Mouse (Mus musculus) brain, adult 10 weeks (tissue): Measurements from ENCODE around the gene Cplx1. TPM values are rescaled to one million over a fixed set of nuclear protein-coding genes. Genes with fewer than 3 reads are reported as not detected.

Experiments
- polyA plus RNA-seq: library from polyadenylated mRNA; stranded (reverse); fragments of 350-450 nt; fragmentation: Illumina TruSeq; extraction: RNeasy Lipid Tissue Mini Kit (QIAGEN cat#74804); gene quantifications from one replicate; pipeline ENCODE4 v1.2.3, GENCODE M21; 2015; ENCODE audit warnings: low read depth, low replicate concordance

Gene Cplx1
- polyA plus RNA-seq = 706 TPM

DNA sequence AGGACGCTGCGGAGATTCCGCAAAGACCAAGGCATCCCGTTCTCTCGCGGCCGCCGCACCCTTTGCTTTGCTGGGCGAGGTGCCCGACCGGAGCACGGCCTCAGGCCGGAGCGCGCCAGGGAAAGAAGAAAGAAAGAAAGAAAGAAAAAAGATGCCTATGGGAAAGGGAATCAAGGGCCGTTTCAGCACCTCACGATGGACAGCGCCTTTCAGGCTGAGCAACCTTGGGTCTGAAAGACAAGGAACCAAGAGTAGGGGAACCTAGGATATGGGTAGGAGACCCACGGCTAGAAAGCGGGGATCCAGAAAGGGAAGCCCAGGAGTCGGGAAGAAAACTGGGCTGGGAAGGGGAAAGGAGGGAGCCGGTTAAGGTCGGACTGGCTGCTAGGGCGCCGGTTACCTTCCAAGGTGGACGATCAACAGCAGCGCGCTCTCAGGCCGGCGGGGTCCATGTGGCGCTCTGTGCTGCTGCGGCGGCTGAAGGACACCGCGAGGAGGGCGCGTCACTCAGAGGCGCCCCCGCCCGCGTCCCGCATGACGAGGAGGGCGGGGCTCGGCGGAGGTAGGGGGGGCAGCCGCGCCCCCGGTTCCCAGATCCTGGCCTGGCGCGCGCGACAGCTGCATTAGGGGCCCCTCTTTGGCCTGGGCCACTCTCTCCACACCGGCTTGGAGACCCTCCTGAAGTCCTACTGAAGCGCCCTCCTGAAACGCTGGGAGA, at the start of gene Cplx1:
TSS of gene Cplx1 (minus strand) at position 536 of the 718 bp plus-strand sequence.

Other genes with a start within 250 kb of the Cplx1 start
- 12.1 TPM for gene Pigg, start 237.4 kb downstream of the Cplx1 start, polyA plus RNA-seq
- 32.2 TPM for gene Gm42517, start 182.1 kb downstream of the Cplx1 start, polyA plus RNA-seq
- gene Pde6b, start 161.6 kb downstream of the Cplx1 start, polyA plus RNA-seq = 0.21 TPM
- 1,292 TPM for gene Atp5k, start 115.6 kb downstream of the Cplx1 start, polyA plus RNA-seq
- 0.46 TPM for gene Mfsd7a, start 101.1 kb downstream of the Cplx1 start, polyA plus RNA-seq
- 17.0 TPM for gene Pcgf3, start 88.8 kb downstream of the Cplx1 start, polyA plus RNA-seq
- 76.0 TPM for gene Gak, start 79.7 kb upstream of the Cplx1 start, polyA plus RNA-seq
- 39.2 TPM for gene Tmem175, start 79.7 kb upstream of the Cplx1 start, polyA plus RNA-seq
- 16.7 TPM for gene Idua, start 110.3 kb upstream of the Cplx1 start, polyA plus RNA-seq
- gene Dgkq, start 119.6 kb upstream of the Cplx1 start, polyA plus RNA-seq = 37.9 TPM
- gene Slc26a1, start 125.5 kb upstream of the Cplx1 start, polyA plus RNA-seq = 1.3 TPM
- 20.9 TPM for gene Fgfrl1, start 142.4 kb upstream of the Cplx1 start, polyA plus RNA-seq
- not detected for gene Rnf212, start 225.0 kb upstream of the Cplx1 start, polyA plus RNA-seq
- not detected for gene Tmed11, start 245.3 kb upstream of the Cplx1 start, polyA plus RNA-seq